Mouse (Mus musculus) MEL (cell line): Measurements from ENCODE around the gene Fgfr2. TPM values are rescaled to one million over a fixed set of nuclear protein-coding genes. Genes with fewer than 3 reads are reported as not detected.

ENCODE experiments used
- DNase-seq: peaks from one replicate; pipeline ENCODE4 v3.0.0; 2011; ENCODE audit warnings: low read depth, low spot score
- H3K27ac ChIP-seq: 2 replicates; pipeline ENCODE4 v1.5.1; 2012; ENCODE audit warnings: low read depth, mild to moderate bottlenecking, control low read depth, low read length, moderate library complexity; ENCODE audit not compliant: control insufficient read depth
- H3K27me3 ChIP-seq, 2 experiments: fragments of 150-350 bp in 1 of 2; sonication (generic) in 1 of 2; 2 replicates each; pipeline ENCODE4 v1.6.1; 2012; ENCODE audit warnings: low read length in 2 of 2, mild to moderate bottlenecking in 2 of 2, improper control_type of control experiment in 1 of 2, moderate library complexity in 1 of 2; ENCODE audit not compliant: insufficient read depth in 2 of 2, control insufficient read depth in 1 of 2
- H3K36me3 ChIP-seq, 2 experiments: 2 replicates each; pipeline ENCODE4 v1.6.1; 2012 to 2014; ENCODE audit warnings: low read length in 2 of 2, improper control_type of control experiment in 1 of 2, inconsistent platforms in 1 of 2, mild to moderate bottlenecking in 1 of 2; ENCODE audit not compliant: insufficient read depth in 2 of 2, control insufficient read depth in 1 of 2
- H3K4me1 ChIP-seq, 2 experiments: fragments of 150-350 bp in 1 of 2; sonication (generic) in 1 of 2; 2 replicates each; pipeline ENCODE4 v1.6.1; 2012; ENCODE audit warnings: low read length in 2 of 2, improper control_type of control experiment in 1 of 2, mild to moderate bottlenecking in 1 of 2; ENCODE audit not compliant: insufficient read depth in 2 of 2, control insufficient read depth in 1 of 2
- H3K4me3 ChIP-seq, 2 experiments: fragments of 150-350 bp in 1 of 2; sonication (generic) in 1 of 2; 2 replicates each; pipeline ENCODE4 v1.5.1; 2012; ENCODE audit warnings: low read depth in 2 of 2, low read length in 2 of 2, mild to moderate bottlenecking in 2 of 2, moderate library complexity in 2 of 2, control low read depth in 1 of 2, improper control_type of control experiment in 1 of 2; ENCODE audit not compliant: control insufficient read depth in 1 of 2, insufficient read depth in 1 of 2
- H3K79me2 ChIP-seq: 2 replicates; pipeline ENCODE4 v1.6.1; 2012; ENCODE audit warnings: mild to moderate bottlenecking, low read length, moderate library complexity; ENCODE audit not compliant: control insufficient read depth, poor library complexity, insufficient read depth
- H3K9ac ChIP-seq: 2 replicates; pipeline ENCODE4 v1.6.1; 2012; ENCODE audit warnings: low read depth, mild to moderate bottlenecking, control low read depth, low read length, moderate library complexity; ENCODE audit not compliant: control insufficient read depth, poor library complexity, severe bottlenecking
- H3K9me3 ChIP-seq: fragments of 150-350 bp; sonication (generic); replicated peaks from 2 replicates; pipeline ENCODE4 v1.6.1; 2012; ENCODE audit warnings: mild to moderate bottlenecking, low read length, improper control_type of control experiment, moderate library complexity; ENCODE audit not compliant: insufficient read depth
- BHLHE40 ChIP-seq: IDR thresholded peaks from 2 replicates; pipeline ENCODE4 v1.6.1; 2012; ENCODE audit warnings: low read depth, mild to moderate bottlenecking, inconsistent platforms, low read length, improper control_type of control experiment, borderline replicate concordance
- CTCF ChIP-seq, 3 experiments: IDR thresholded peaks in 2 of 3; conservative IDR thresholded peaks in 1 of 3; 2 replicates each; pipeline ENCODE4 v1.5.1; 2011 to 2012; ENCODE audit warnings: low read length in 3 of 3, low read depth in 2 of 3, mild to moderate bottlenecking in 2 of 3, improper control_type of control experiment in 1 of 3, inconsistent platforms in 1 of 3, mixed read lengths in 1 of 3, moderate library complexity in 1 of 3; ENCODE audit not compliant: control insufficient read depth in 1 of 3, insufficient read depth in 1 of 3, poor library complexity in 1 of 3, severe bottlenecking in 1 of 3
- ELF1 ChIP-seq: IDR thresholded peaks from 2 replicates; pipeline ENCODE4 v1.6.1; 2014; ENCODE audit warnings: low read depth, mild to moderate bottlenecking, inconsistent platforms, low read length, improper control_type of control experiment, moderate library complexity
- EP300 ChIP-seq, 2 experiments: IDR thresholded peaks; 2 replicates each; pipeline ENCODE4 v1.6.1; 2011; ENCODE audit warnings: improper control_type of control experiment in 2 of 2, low read length in 2 of 2, low read depth in 1 of 2, mild to moderate bottlenecking in 1 of 2
- GABPA ChIP-seq: IDR thresholded peaks from 2 replicates; pipeline ENCODE4 v1.6.1; 2012; ENCODE audit warnings: low read depth, mild to moderate bottlenecking, inconsistent platforms, low read length, improper control_type of control experiment, moderate library complexity
- GATA1 ChIP-seq: IDR thresholded peaks from 2 replicates; pipeline ENCODE4 v1.6.1; 2011; ENCODE audit warnings: low read depth, low read length, improper control_type of control experiment
- KAT2A ChIP-seq: conservative IDR thresholded peaks from 2 replicates; pipeline ENCODE4 v1.6.1; 2012; ENCODE audit warnings: low read depth, low read length, improper control_type of control experiment, inconsistent platforms
- MAZ ChIP-seq: IDR thresholded peaks from 2 replicates; pipeline ENCODE4 v1.6.1; 2012; ENCODE audit warnings: low read depth, mild to moderate bottlenecking, inconsistent platforms, low read length, improper control_type of control experiment
- MEF2A ChIP-seq: IDR thresholded peaks from 2 replicates; pipeline ENCODE4 v1.6.1; 2014; ENCODE audit warnings: low read depth, mild to moderate bottlenecking, inconsistent platforms, low read length, improper control_type of control experiment; ENCODE audit not compliant: poor library complexity, insufficient replicate concordance, severe bottlenecking; ENCODE audit errors: extremely low read depth
- NELFE ChIP-seq: IDR thresholded peaks from 2 replicates; pipeline ENCODE4 v1.6.1; 2011; ENCODE audit warnings: low read depth, low read length, improper control_type of control experiment
- NRF1 ChIP-seq: IDR thresholded peaks from 2 replicates; pipeline ENCODE4 v1.6.1; 2014; ENCODE audit warnings: low read depth, mild to moderate bottlenecking, inconsistent platforms, low read length, improper control_type of control experiment, moderate library complexity; ENCODE audit not compliant: poor library complexity, insufficient read depth, severe bottlenecking
- POLR2A ChIP-seq, 2 experiments: IDR thresholded peaks; 2 replicates each; pipeline ENCODE4 v1.6.1; 2011 to 2012; ENCODE audit warnings: low read length in 2 of 2, mild to moderate bottlenecking in 2 of 2, control low read depth in 1 of 2, improper control_type of control experiment in 1 of 2, low read depth in 1 of 2, moderate library complexity in 1 of 2; ENCODE audit not compliant: control insufficient read depth in 1 of 2, insufficient read depth in 1 of 2, poor library complexity in 1 of 2
- POLR2AphosphoS2 ChIP-seq: IDR thresholded peaks from 2 replicates; pipeline ENCODE4 v1.6.1; 2011; ENCODE audit warnings: low read length, improper control_type of control experiment
- POLR2AphosphoS5 ChIP-seq: IDR thresholded peaks from 2 replicates; pipeline ENCODE4 v1.6.1; 2012; ENCODE audit warnings: low read depth, borderline replicate concordance, mild to moderate bottlenecking, inconsistent platforms, low read length, moderate library complexity, mixed read lengths
- RCOR1 ChIP-seq: IDR thresholded peaks from 2 replicates; pipeline ENCODE4 v1.6.1; 2012; ENCODE audit warnings: low read depth, mild to moderate bottlenecking, inconsistent platforms, low read length, improper control_type of control experiment
- SIN3A ChIP-seq: IDR thresholded peaks from 2 replicates; pipeline ENCODE4 v1.6.1; 2012; ENCODE audit warnings: low read length, improper control_type of control experiment, inconsistent platforms
- SMC3 ChIP-seq: IDR thresholded peaks from 2 replicates; pipeline ENCODE4 v1.6.1; 2011; ENCODE audit warnings: low read depth, low read length, improper control_type of control experiment
- TBP ChIP-seq: IDR thresholded peaks from 2 replicates; pipeline ENCODE4 v1.8.0; 2011; ENCODE audit warnings: low read depth, low read length, improper control_type of control experiment
- TCF12 ChIP-seq: IDR thresholded peaks from 2 replicates; pipeline ENCODE4 v1.6.1; 2014; ENCODE audit warnings: low read depth, mild to moderate bottlenecking, inconsistent platforms, low read length, improper control_type of control experiment, moderate library complexity
- UBTF ChIP-seq: IDR thresholded peaks from 2 replicates; pipeline ENCODE4 v1.6.1; 2012; ENCODE audit warnings: low read depth, mild to moderate bottlenecking, inconsistent platforms, low read length, improper control_type of control experiment, moderate library complexity, borderline replicate concordance; ENCODE audit not compliant: insufficient read depth
- USF1 ChIP-seq: IDR thresholded peaks from 2 replicates; pipeline ENCODE4 v1.6.1; 2014; ENCODE audit warnings: low read depth, mild to moderate bottlenecking, inconsistent platforms, low read length, improper control_type of control experiment, moderate library complexity
- USF2 ChIP-seq, 2 experiments: IDR thresholded peaks; 2 replicates each; pipeline ENCODE4 v1.6.1; 2011 to 2012; ENCODE audit warnings: improper control_type of control experiment in 2 of 2, low read length in 2 of 2, borderline replicate concordance in 1 of 2, inconsistent platforms in 1 of 2, low read depth in 1 of 2, mild to moderate bottlenecking in 1 of 2; ENCODE audit not compliant: insufficient read depth in 1 of 2
- ZKSCAN1 ChIP-seq: IDR thresholded peaks from 2 replicates; pipeline ENCODE4 v1.6.1; 2012; ENCODE audit warnings: low read depth, mild to moderate bottlenecking, inconsistent platforms, low read length, improper control_type of control experiment, moderate library complexity
- ZMIZ1 ChIP-seq: IDR thresholded peaks from 2 replicates; pipeline ENCODE4 v1.6.1; 2012; ENCODE audit warnings: low read depth, mild to moderate bottlenecking, inconsistent platforms, low read length, improper control_type of control experiment, moderate library complexity
- polyA plus RNA-seq, 2 experiments: library from polyadenylated mRNA; stranded (reverse) in 1 of 2; unstranded in 1 of 2; fragments of >175 nt in 1 of 2; fragments of >200 nt in 1 of 2; gene quantifications; 2 replicates each; pipeline versions ENCODE4 v1.2.1 to v1.2.4; 2012; ENCODE audit warnings: low replicate concordance in 2 of 2, low read depth in 1 of 2; ENCODE audit not compliant: insufficient read length in 2 of 2, insufficient read depth in 1 of 2, missing spikeins in 1 of 2
- total RNA-seq: library from RNA; depleted of rRNA; stranded (reverse); fragments of 300-350 nt; gene quantifications from 2 replicates; pipeline ENCODE4 v1.2.3, GENCODE M21; 2012

Fgfr2 gene
- total and polyA plus RNA-seq, 3 experiments, result not detected

DNA sequence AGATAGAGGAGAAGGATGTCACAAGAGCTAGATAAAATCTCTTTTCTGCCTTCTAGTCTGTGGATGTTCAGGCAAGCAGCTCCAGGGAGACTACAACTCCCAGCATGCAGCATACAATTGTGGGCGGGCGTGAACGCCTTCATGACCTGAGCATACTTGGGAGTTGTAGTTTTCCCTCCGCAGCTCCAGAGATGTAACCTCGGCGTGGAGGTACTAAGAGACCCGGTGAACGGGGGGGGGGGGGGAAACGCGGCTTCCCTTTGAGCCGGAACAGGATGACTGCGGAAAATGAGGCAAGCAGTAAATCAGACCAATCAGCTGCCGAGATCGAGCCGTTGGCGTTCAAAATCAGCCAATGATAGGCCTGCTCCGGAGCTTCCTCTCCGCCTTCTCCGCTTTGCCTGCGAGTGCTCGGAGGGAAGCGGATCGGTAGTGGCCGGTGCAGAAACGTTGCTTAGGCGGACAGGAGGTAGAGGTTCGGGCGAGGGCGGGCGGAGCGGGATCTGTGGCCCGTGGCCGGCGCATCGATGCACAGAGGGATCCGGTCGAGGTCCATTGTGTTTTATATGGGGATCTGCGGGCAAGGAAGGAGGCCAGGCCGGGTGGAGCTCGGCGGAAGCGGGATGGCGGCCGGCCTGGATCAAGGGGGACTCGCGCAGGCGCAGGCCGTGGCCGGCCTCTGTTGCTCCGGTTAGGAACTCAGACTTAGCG is 1563.0 kb downstream of the Fgfr2 start, which contains the start of gene Bub3 (continued):
- TF ChIP-seq UBTF, result no peak
- no peak; the same call in 1 of the 2 replicates for TF ChIP-seq ZMIZ1
- peak; percentile 32; the same call in 1 of the 2 replicates for TF ChIP-seq TCF12

DNA sequence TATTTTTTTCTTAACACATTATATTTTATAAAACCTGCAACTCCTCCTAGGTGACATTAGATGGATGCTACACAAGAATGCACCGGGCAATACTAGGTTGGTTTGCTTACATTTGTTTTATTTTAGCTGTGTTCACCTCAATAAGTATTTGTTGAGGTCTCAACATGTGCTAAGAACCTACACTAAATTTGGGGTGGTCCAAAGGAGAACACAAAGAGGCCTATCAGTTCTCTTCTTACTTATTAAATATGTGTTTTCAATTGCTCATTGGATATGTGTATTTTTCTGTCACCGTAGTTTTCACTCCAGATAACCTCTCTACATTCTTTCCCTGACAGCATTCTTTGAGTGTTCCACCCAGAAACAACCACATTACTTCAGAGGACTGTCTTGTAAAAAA is 1565.4 kb downstream of the Fgfr2 start:
- H3K79me2 ChIP-seq, result peaks cover 26% of the 10 kb centered on the region
- TF ChIP-seq ZMIZ1, result no peak
- no peak for TF ChIP-seq ZKSCAN1
- TF ChIP-seq POLR2A (IDR thresholded peaks at IDR 0.05; ENCODE audit: control insufficient read depth in 1 of 2, insufficient read depth in 1 of 2, low read depth in 1 of 2, low read length in 2 of 2, poor library complexity in 1 of 2), result no peak
- no peak for TF ChIP-seq CTCF (IDR thresholded peaks at IDR 0.05 in 2 of 3, conservative IDR thresholded peaks at IDR 0.05 in 1 of 3; ENCODE audit: control insufficient read depth in 1 of 3, insufficient read depth in 1 of 3, low read depth in 2 of 3, low read length in 3 of 3, poor library complexity in 1 of 3, severe bottlenecking in 1 of 3)
- TF ChIP-seq GATA1, result no peak
- TF ChIP-seq KAT2A, result no peak
- no peak for TF ChIP-seq SIN3A
- no peak for TF ChIP-seq TCF12
- no peak for TF ChIP-seq SMC3
- no peak for TF ChIP-seq RCOR1
- TF ChIP-seq, all 39 proteins: peak for 0
- peaks cover 3 to 6% of the 10 kb centered on the region in 2 experiments; a peak in 2 of 4 replicates for H3K4me1 ChIP-seq

DNA sequence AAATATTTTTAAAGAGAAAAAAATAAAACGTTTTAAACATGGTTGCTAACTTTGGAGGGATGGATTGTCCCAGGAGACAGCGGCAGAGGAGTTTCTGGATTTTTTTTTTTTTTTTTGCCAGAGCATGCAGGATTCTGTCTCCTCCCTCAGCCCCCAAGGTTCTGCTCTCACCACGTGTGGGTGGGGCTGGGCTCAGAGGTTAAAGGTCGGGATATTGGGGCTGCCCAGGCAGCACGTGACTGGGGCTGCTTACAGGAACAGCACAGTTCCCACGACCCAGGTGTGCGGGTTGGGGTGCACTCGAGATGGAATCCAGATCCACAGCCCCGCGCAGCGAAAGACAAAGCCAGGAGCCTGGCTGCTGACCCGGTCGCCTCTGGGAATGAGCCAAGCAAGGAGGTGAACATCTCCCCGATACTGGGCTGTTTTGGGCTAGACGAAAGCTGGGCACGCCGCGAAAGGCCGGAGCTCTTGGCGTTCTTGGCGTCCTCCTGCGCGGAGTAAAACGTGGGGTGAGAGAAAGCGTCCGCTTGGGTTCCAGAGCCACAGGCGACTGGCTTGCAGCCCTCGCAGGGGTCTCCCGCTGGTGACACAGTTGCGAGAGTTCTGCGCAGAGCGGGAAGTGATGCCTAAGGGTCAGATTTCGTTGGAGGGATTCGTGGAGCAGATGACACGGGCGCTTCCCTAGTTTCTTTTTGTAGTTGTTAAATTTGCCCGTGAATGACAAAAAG is 1566.4 kb downstream of the Fgfr2 start:
- Histone ChIP-seq H3K4me1 (peaks cover 3% of the 10 kb centered on the region in 2 experiments; a peak in 2 of 4 replicates), H3K4me3 (no peak overlapping the region), H3K9me3 (no peaks in the 10 kb centered on the region), H3K27ac (no peak overlapping the region), H3K27me3 (no peaks in the 10 kb centered on the region), H3K79me2 (peaks cover 18% of the 10 kb centered on the region)
- TF ChIP-seq NRF1, result no peak
- no peak for TF ChIP-seq GABPA
- TF ChIP-seq ELF1, result no peak
- TF ChIP-seq USF1, result no peak
- TF ChIP-seq MAZ, result no peak
- TF ChIP-seq BHLHE40, result no peak
- TF ChIP-seq RCOR1, result no peak
- TF ChIP-seq EP300 (IDR thresholded peaks at IDR 0.05; ENCODE audit: low read depth in 1 of 2, low read length in 2 of 2), result no peak
- no peak for TF ChIP-seq POLR2AphosphoS5
- TF ChIP-seq TBP, result no peak
- TF ChIP-seq SMC3, result no peak
- TF ChIP-seq POLR2AphosphoS2, result no peak
- no peak for TF ChIP-seq MEF2A
- TF ChIP-seq USF2 (IDR thresholded peaks at IDR 0.05; ENCODE audit: borderline replicate concordance in 1 of 2, insufficient read depth in 1 of 2, low read depth in 1 of 2, low read length in 2 of 2), result no peak
- no peak for TF ChIP-seq NELFE
- TF ChIP-seq GATA1, result no peak
- TF ChIP-seq POLR2A (IDR thresholded peaks at IDR 0.05; ENCODE audit: control insufficient read depth in 1 of 2, insufficient read depth in 1 of 2, low read depth in 1 of 2, low read length in 2 of 2, poor library complexity in 1 of 2), result no peak
- TF ChIP-seq ZMIZ1, result no peak
- TF ChIP-seq, all 39 proteins: peak for 0
- H3K36me3 ChIP-seq, result peaks cover 3 to 9% of the 10 kb centered on the region in 2 experiments
- H3K9ac ChIP-seq, result no peak overlapping the region
- DNase-seq, result no peak

More for the DNA sequence above, 1565.4 kb downstream of the Fgfr2 start:
- Histone ChIP-seq H3K9me3 (no peaks in the 10 kb centered on the region), H3K27ac (no peak overlapping the region), H3K36me3 (peaks cover 12 to 19% of the 10 kb centered on the region in 2 experiments), H3K9ac (no peak overlapping the region), H3K27me3 (no peaks in the 10 kb centered on the region), H3K4me3 (no peak overlapping the region)
- no peak for DNase-seq
